Comparison of ENCODE assay signal across 17 mouse cellular contexts in the genomic region with DNA sequence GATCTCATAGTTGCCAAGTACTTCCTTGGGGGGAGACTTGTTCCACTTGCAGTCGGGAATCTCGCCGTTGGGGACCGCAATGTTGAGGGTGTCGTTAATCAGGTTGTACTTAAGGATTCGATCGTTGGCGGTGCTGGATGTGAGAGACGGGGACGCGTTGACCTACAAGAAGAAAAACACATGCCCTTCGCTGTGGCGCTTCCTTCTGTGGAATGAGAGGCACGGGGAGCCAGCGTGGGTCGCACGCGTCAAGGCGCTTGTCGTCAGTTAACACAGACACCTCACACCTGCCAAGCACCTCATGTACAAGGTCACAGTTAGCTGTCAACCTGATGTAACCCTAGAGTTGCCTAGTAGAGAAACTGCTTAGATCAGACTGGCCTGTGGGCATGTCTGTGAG. TPM values are rescaled to one million over a fixed set of nuclear protein-coding genes. Genes with fewer than 3 reads are reported as not detected.
DNase-seq lines count a peak whose midpoint lies in the region; TF ChIP-seq lines count a peak whose summit lies in the region.
"Had no signal": no experiment of that assay in that cellular context is flagged by ENCODE, and none has a peak within 500 bp of the region (broad histone marks: within the 10 kb centered on the region; RNA-seq: fewer than 3 reads in every experiment).

No protein-coding gene starts in this region.

- H3K27me3 ChIP-seq in E14TG2a.4 (ENCODE audit: insufficient read depth, low read length), result no peaks in the 10 kb centered on the region
- H3K27me3 ChIP-seq: CH12.LX; embryonic facial prominence, embryonic 12.5 days; forebrain, embryonic 15.5 days; hindbrain, embryonic 12.5 days had no signal

- peak; percentile 30 to 49 for DNase-seq in heart, adult 9 months (ENCODE audit: low spot score in 2 of 2)
- no peak for DNase-seq in heart, adult 11 months
- no peak for DNase-seq in ES-E14 (ENCODE audit: low read depth, low spot score)
- peak; percentile 52 for DNase-seq in heart, postnatal 4 days
- DNase-seq in cerebellum, postnatal 36 days, result no peak
- DNase-seq: adrenal gland, adult 2 months; adrenal gland, postnatal 25 days; cerebellum, adult 2 months; cerebellum, postnatal 10 days; gastrocnemius, postnatal 25 days; kidney, adult 8-10 months had no signal

- no peak for TF ChIP-seq CTCF in E14TG2a.4 (conservative IDR thresholded peaks at IDR 0.05; ENCODE audit: low read length)

- peak overlapping the region; percentile 47 for H3K9ac ChIP-seq in ES-E14 (ENCODE audit: insufficient read depth, low read depth, low read length, poor library complexity, severe bottlenecking)
- H3K9ac ChIP-seq: embryonic facial prominence, embryonic 12.5 days; forebrain, embryonic 15.5 days; hindbrain, embryonic 12.5 days had no signal

- peaks cover 18% of the 10 kb centered on the region for H3K36me3 ChIP-seq in E14TG2a.4 (ENCODE audit: insufficient read depth, low read length)
- peaks cover 2% of the 10 kb centered on the region; the same call in 1 of the 2 replicates for H3K36me3 ChIP-seq in ES-E14 (ENCODE audit: control insufficient read depth, insufficient read depth, low read length, poor library complexity, severe bottlenecking)

- no peak overlapping the region for H3K27ac ChIP-seq in ES-E14 (ENCODE audit: insufficient read depth, low read depth, low read length, poor library complexity, severe bottlenecking)
- H3K27ac ChIP-seq: embryonic facial prominence, embryonic 12.5 days; forebrain, embryonic 15.5 days; hindbrain, embryonic 12.5 days had no signal

- in situ Hi-C loops in ES-E14 (cut with MboI; ENCODE audit: low sequenced_read_pairs in 2 of 2, unreplicated experiment in 2 of 2), result no loop called here

- H3K4me3 ChIP-seq in E14TG2a.4 (replicated peaks; ENCODE audit: low read length) (peak overlapping the region; percentile 49; the same call in 1 of the 2 replicates), ES-E14 (ENCODE audit: insufficient read depth in 1 of 2, low read depth in 1 of 2, low read length in 2 of 2, poor library complexity in 1 of 2, severe bottlenecking in 1 of 2) (peak overlapping the region; percentile 13 to 45; a peak in 3 of 4 replicates)
- H3K4me3 ChIP-seq: embryonic facial prominence, embryonic 12.5 days; forebrain, embryonic 15.5 days; hindbrain, embryonic 12.5 days had no signal

- peaks cover 49% of the 10 kb centered on the region for H3K4me1 ChIP-seq in E14TG2a.4 (replicated peaks; ENCODE audit: low read depth, low read length)
- peaks cover 0 to 7% of the 10 kb centered on the region in 2 experiments; a peak in 1 of 4 replicates for H3K4me1 ChIP-seq in ES-E14 (ENCODE audit: control insufficient read depth in 2 of 2, insufficient read depth in 2 of 2, low read length in 2 of 2, poor library complexity in 1 of 2)
- H3K4me1 ChIP-seq: embryonic facial prominence, embryonic 12.5 days; forebrain, embryonic 15.5 days; hindbrain, embryonic 12.5 days had no signal

- H3K9me3 ChIP-seq in E14TG2a.4 (ENCODE audit: low read length) (no peaks in the 10 kb centered on the region), ES-E14 (ENCODE audit: control insufficient read depth, insufficient read depth, low read depth, low read length) (no peaks in the 10 kb centered on the region)
- H3K9me3 ChIP-seq: embryonic facial prominence, embryonic 12.5 days; forebrain, embryonic 15.5 days; hindbrain, embryonic 12.5 days had no signal

TF ChIP-seq in ES-E14, 5 proteins besides CTCF, POLR2A, EP300 and RAD21:
- no peak for TF ChIP-seq MAFK (IDR thresholded peaks at IDR 0.05; ENCODE audit: insufficient read depth, low read depth, low read length)
- TF ChIP-seq CHD2 (IDR thresholded peaks at IDR 0.05; ENCODE audit: low read depth, low read length), result no peak
- TF ChIP-seq ZC3H11A (IDR thresholded peaks at IDR 0.05; ENCODE audit: borderline replicate concordance, low read depth, low read length), result no peak
- no peak for TF ChIP-seq HCFC1 (IDR thresholded peaks at IDR 0.05; ENCODE audit: borderline replicate concordance, insufficient read depth, low read length)
- TF ChIP-seq ZNF384 (IDR thresholded peaks at IDR 0.05; ENCODE audit: low read depth, low read length), result no peak

RNA-seq across cellular contexts. Expression of gene Ttll1, which starts 21.2 kb away (rescaled TPM):
- total RNA-seq in ES-E14 (2012; rRNA removed), result 5.3 and 7.2 TPM in 2 replicates
- 10 to 100 TPM; 20.7 to 24.3 TPM for total RNA-seq in heart, postnatal 4 days (2021)

RNA-seq across cellular contexts. Expression of gene Pacsin2, which starts 25.1 kb away (rescaled TPM):
- total RNA-seq in ES-E14 (2012; rRNA removed), result 43.8 and 67.7 TPM in 2 replicates
- total RNA-seq in heart, postnatal 4 days (2021), result 100 to 1,000 TPM; 136 to 147 TPM

RNA-seq across cellular contexts. Expression of gene Bik, which starts 37.2 kb away (rescaled TPM):
- total RNA-seq in ES-E14 (2012; rRNA removed), result 2.5 and 4.4 TPM in 2 replicates
- total RNA-seq in heart, postnatal 4 days (2021), result 10 to 100 TPM; 22.8 to 28.0 TPM
- total RNA-seq: CH12.LX; granulocyte monocyte progenitor cell, adult 5-6 weeks had no signal

Comparison
In these comparisons a context has a peak if more than half of its experiments do, and no peak if none do; other contexts are left out.
1. DNase-seq: peak in heart, adult 9 months (2 of 2) and heart, postnatal 4 days (single experiment); none in heart, adult 11 months (single experiment), ES-E14 (single experiment) and cerebellum, postnatal 36 days (0 of 2).